Mouse (Mus musculus): ENCODE data around the gene Apobr. TPM values are rescaled to one million over a fixed set of nuclear protein-coding genes. Genes with fewer than 3 reads are reported as not detected.

Apobr gene
- polyA plus RNA-seq, 1 experiment from 2014 or later = 0.65 TPM

- H3K36me3 ChIP-seq = peaks cover 39% of the 10 kb centered on the region
- no peaks in the 10 kb centered on the region for H3K9me3 ChIP-seq
- ATAC-seq (ENCODE audit: insufficient number of reproducible peaks, insufficient read depth, low FRiP score, low TSS enrichment, low read depth) = no peak
- 0 out of 2 replicates have a peak, but pooled peaks cover 2% of the 10 kb centered on the region for H3K27me3 ChIP-seq
- no peak overlapping the region for H3K4me3 ChIP-seq
- H3K27ac ChIP-seq = no peak overlapping the region
- H3K4me1 ChIP-seq = peaks cover 16% of the 10 kb centered on the region
- no peak overlapping the region for H3K4me2 ChIP-seq
- WGBS = 58% methylated on average over 8 of the region's 8 CpGs
- H3K9ac ChIP-seq = no peak overlapping the region
Measured at GRCm38 (mm10) chr7:126579172-126579571, 5.6 kb upstream of the Apobr start.

DNA sequence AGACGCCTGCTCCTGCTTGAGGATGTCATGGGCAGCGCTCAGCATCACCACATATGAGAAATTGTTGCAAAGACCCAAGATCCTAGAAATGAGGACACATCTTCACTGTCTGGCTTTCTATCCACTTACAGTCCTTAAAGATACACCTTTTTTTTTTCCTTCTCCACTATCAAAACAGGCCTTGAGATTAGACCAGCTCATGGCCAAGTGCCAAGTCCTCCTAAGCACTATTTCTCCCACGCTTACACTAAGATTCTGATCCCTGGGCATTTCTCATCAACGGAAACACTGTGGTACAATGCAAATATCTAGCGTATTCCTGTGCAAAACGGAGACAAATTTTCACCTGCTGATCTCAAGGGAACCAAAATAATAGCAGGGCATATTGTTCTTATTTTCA is 3.1 kb upstream of the Apobr start:
- Histone ChIP-seq H3K4me2 (peak overlapping the region; percentile 88), H3K36me3 (peaks cover 27% of the 10 kb centered on the region), H3K27ac (no peak overlapping the region), H3K9ac (0 out of 2 replicates have a peak overlapping the region, but pooled peaks have one; percentile 7), H3K4me3 (0 out of 2 replicates have a peak overlapping the region, but pooled peaks have one; percentile 11), H3K4me1 (peaks cover 16% of the 10 kb centered on the region), H3K27me3 (peaks cover 18% of the 10 kb centered on the region), H3K9me3 (no peaks in the 10 kb centered on the region)
- WGBS = 84% methylated on average over 6 of the region's 6 CpGs
- ATAC-seq (ENCODE audit: insufficient number of reproducible peaks, insufficient read depth, low FRiP score, low TSS enrichment, low read depth) = no peak

DNA sequence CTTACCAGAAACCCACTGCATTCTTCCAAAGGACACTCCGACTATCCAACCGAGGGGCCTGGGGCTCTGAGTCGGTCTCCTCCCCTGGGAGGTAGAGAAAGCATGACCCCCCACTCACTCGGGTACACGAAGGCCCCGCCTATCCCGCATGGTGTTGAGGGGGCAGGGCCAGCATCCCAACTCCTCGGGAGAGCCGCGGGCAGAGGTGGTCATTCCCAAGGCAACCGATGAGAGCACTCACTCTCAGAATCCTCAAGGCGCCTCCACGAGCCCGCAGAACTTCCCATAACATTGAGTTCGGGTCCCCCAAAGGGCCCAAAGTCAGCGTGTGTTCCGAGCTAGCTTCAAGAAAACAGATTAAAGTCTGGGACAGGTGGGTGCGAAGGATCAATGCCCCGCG is 2.0 kb upstream of the Apobr start:
- peaks cover 18% of the 10 kb centered on the region for H3K36me3 ChIP-seq
- H3K9me3 ChIP-seq = no peaks in the 10 kb centered on the region
- H3K4me3 ChIP-seq = peak overlapping the region; percentile 60
- H3K27me3 ChIP-seq = peaks cover 29% of the 10 kb centered on the region
- no peak overlapping the region for H3K27ac ChIP-seq
- H3K4me1 ChIP-seq = peaks cover 18% of the 10 kb centered on the region
- 2% methylated on average over 20 of the region's 20 CpGs for WGBS
- peak overlapping the region; percentile 72 for H3K9ac ChIP-seq
- H3K4me2 ChIP-seq = peak overlapping the region; percentile 88
- peak; percentile 50; the same call in 1 of the 2 replicates for ATAC-seq (ENCODE audit: insufficient number of reproducible peaks, insufficient read depth, low FRiP score, low TSS enrichment, low read depth)

DNA sequence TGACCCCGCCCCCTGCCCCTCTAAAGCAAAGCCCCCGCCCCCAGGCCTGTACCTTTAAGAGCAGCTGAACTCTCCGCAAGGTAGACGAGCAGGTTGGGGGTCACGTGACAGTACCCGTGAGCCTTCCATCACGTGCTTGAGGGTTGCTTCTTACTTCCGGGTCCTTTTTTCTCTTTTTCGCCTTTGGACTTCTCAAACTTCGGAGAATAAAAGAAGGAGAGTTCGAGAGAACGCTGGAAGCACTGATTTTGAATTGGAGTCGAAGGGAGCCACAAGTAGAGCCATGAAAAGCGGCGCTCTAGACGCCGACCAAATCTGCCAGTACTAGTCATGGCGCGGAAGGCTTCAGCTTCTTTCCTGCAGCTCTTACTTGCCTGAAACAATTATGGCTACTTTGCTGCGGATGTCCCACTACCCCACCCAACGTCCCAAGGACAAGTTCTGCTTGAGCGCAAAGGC is 1.5 kb upstream of the Apobr start:
- peak overlapping the region; percentile 72 for H3K9ac ChIP-seq
- peak; percentile 81; the same call in 1 of the 2 replicates for ATAC-seq (ENCODE audit: insufficient number of reproducible peaks, insufficient read depth, low FRiP score, low TSS enrichment, low read depth)
- WGBS = 2% methylated on average over 22 of the region's 22 CpGs
- peaks cover 13% of the 10 kb centered on the region for H3K36me3 ChIP-seq
- H3K4me3 ChIP-seq = peak overlapping the region; percentile 60
- H3K27me3 ChIP-seq = peaks cover 29% of the 10 kb centered on the region
- no peaks in the 10 kb centered on the region for H3K9me3 ChIP-seq
- peak overlapping the region; percentile 81 for H3K27ac ChIP-seq
- peak overlapping the region; percentile 88 for H3K4me2 ChIP-seq
- H3K4me1 ChIP-seq = peaks cover 23% of the 10 kb centered on the region

DNA sequence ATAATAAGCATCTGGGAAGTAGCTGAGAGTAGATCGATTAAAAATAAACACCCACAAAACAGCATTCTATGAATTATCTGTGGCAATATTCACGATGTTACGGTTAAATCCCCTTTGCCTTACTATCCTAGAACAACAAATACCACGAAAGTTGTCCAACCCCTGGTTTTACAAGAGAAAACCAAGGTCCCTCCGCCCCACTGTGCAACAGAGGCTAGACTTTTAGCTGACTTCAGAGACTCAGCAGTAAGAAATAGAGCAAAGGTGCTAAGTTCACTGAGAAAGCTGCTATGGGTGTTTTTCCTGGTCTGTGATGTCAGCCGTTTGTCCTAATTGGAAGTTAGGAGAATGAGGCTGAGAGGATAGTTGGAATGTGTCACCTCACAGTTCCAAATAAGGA is 981 bp upstream of the Apobr start:
- Histone ChIP-seq H3K9me3 (no peaks in the 10 kb centered on the region), H3K27me3 (peaks cover 29% of the 10 kb centered on the region), H3K4me2 (peak overlapping the region; percentile 88), H3K27ac (peak overlapping the region; percentile 81; the same call in 1 of the 2 replicates), H3K4me1 (peaks cover 25% of the 10 kb centered on the region), H3K36me3 (peaks cover 8% of the 10 kb centered on the region), H3K9ac (peak overlapping the region; percentile 72), H3K4me3 (peak overlapping the region; percentile 60)
- 58% methylated on average over 6 of the region's 6 CpGs for WGBS
- no peak for ATAC-seq (ENCODE audit: insufficient number of reproducible peaks, insufficient read depth, low FRiP score, low TSS enrichment, low read depth)

DNA sequence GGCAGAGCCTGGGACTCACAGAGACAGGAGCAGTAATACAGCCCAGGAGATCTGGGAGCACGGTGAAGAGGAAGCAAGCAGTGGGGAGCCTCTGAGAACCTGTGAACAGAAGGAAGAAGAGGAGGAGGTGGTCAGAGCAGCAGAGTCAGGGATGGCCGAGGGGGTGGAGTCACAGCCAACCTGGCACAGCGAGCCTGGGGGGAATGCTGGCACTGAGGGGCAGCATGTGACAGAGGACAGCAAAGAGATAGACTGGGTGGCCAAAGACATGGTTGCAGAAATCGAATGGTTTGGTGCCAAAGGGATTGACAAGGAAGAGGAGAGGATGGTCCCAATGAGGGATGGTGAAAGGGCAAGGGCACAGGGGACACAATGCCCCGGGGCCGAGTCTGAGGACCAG is 975 bp downstream of the Apobr start, which contains the start of gene Cln3:
Cln3 (minus strand) TSS at position 101 of the 400 bp plus-strand sequence.
- 68% methylated on average over 6 of the region's 6 CpGs for WGBS
- Histone ChIP-seq H3K9ac (no peak within 1 kb of the TSS), H3K9me3 (no peaks in the 10 kb centered on the region), H3K4me3 (no peak within 1 kb of the TSS), H3K27ac (no peak within 1 kb of the TSS), H3K27me3 (peaks cover 29% of the 10 kb centered on the region), H3K4me1 (peaks cover 25% of the 10 kb centered on the region), H3K36me3 (peaks cover 4% of the 10 kb centered on the region; the same call in 1 of the 2 replicates), H3K4me2 (no peak within 1 kb of the TSS)
- ATAC-seq (ENCODE audit: insufficient number of reproducible peaks, insufficient read depth, low FRiP score, low TSS enrichment, low read depth) = no peak

- Histone ChIP-seq H3K27ac (no peak overlapping the region), H3K9me3 (no peaks in the 10 kb centered on the region), H3K9ac (no peak overlapping the region), H3K4me3 (no peak overlapping the region), H3K36me3 (no peaks in the 10 kb centered on the region), H3K4me2 (no peak overlapping the region), H3K27me3 (peaks cover 29% of the 10 kb centered on the region), H3K4me1 (peaks cover 17% of the 10 kb centered on the region)
- no peak for ATAC-seq (ENCODE audit: insufficient number of reproducible peaks, insufficient read depth, low FRiP score, low TSS enrichment, low read depth)
- WGBS = 55% methylated on average over 8 of the region's 8 CpGs
Measured at GRCm38 (mm10) chr7:126586839-126587238, 2.1 kb downstream of the Apobr start.

DNA sequence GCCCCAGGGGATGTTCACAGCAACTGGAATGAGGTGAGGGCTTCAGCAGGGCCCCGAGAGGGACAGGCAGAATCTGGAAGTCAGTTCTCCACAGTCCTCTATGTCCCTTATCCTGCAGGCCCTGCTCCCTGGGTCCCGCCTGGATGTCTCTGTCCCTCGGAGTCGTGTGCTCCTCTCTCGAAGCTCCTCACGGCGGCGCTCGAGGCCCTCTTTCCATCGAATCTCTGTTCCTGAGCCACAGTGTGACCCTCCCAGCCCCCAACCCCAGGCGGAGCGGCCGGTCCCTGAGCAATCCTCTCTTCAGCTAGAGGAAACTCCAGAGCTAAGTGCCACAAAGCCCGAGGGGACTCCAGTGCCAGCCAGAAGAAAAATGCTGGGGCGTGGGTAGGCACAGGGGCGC is 3.0 kb downstream of the Apobr start:
- H3K27ac ChIP-seq = no peak overlapping the region
- H3K4me3 ChIP-seq = 0 out of 2 replicates have a peak overlapping the region, but pooled peaks have one; percentile 20
- no peaks in the 10 kb centered on the region for H3K9me3 ChIP-seq
- WGBS = 4% methylated on average over 16 of the region's 16 CpGs
- H3K36me3 ChIP-seq = no peaks in the 10 kb centered on the region
- H3K4me1 ChIP-seq = peaks cover 11% of the 10 kb centered on the region
- ATAC-seq (ENCODE audit: insufficient number of reproducible peaks, insufficient read depth, low FRiP score, low TSS enrichment, low read depth) = 0 out of 2 replicates have a peak, but pooled peaks have one; percentile 12
- peak overlapping the region; percentile 50 for H3K4me2 ChIP-seq
- H3K9ac ChIP-seq = peak overlapping the region; percentile 49
- peaks cover 29% of the 10 kb centered on the region for H3K27me3 ChIP-seq

DNA sequence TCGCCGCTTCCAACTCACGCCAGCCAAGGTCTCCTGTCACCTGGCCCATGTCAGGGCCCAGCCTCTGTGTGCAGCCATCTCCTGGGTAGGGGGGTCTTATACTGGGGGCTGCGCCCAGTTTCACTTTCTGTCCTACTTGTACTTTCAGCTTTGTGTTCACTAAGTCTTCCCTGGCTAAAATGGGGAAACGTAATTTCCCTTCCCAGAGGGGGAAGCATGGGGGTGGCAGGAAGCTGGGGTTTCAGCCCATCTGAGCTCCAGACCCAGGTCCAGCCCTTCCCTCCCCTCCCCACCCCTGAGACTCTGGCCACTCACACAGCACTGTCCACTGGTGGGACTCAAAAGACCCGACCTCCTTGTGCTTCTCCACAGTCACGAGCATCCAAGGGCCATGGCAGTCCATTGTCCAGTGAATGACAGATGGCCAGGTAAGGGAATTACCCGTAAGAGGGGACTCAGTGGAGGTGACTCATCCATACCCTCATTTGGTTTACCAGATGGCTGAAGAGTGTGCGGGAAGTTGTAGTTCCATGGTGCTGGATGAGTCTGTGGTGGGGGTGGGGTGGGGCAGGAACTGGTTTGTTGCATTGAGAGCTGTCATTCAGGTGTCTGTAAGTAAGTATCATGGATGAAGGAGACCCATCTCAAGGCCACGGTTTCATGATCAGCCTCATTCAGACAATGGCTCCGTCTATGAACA is 10.3 kb downstream of the Apobr start, which contains the start of gene Il27:
Il27 (minus strand) TSS at position 80 of the 700 bp plus-strand sequence.
- Histone ChIP-seq H3K36me3 (no peaks in the 10 kb centered on the region), H3K27ac (no peak within 1 kb of the TSS), H3K4me3 (no peak within 1 kb of the TSS), H3K4me1 (no peaks in the 10 kb centered on the region), H3K4me2 (no peak within 1 kb of the TSS), H3K9ac (no peak within 1 kb of the TSS), H3K27me3 (peaks cover 9% of the 10 kb centered on the region), H3K9me3 (no peaks in the 10 kb centered on the region)
- 79% methylated on average over 11 of the region's 11 CpGs for WGBS
- ATAC-seq (ENCODE audit: insufficient number of reproducible peaks, insufficient read depth, low FRiP score, low TSS enrichment, low read depth) = no peak

DNA sequence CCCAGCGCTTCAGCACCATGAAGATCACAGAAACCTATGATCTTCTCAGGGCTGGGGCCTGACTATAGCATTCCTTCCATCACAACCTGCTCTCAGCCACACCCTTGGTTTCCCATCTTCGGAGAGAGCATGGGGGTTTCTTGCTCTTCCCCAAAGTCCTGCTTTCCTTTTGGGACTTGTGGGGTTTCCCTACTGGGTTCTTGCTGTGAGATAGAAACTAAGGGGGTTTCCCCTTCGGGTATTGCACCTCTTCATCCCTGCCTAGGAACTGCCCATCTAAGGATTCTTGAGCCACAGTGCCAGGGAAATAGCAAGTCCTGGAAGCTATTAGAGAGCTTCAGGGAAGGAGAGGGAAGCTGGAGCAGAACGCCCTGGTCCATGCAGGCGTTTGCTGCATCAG is 11.1 kb downstream of the Apobr start:
- Histone ChIP-seq H3K4me1 (no peaks in the 10 kb centered on the region), H3K27me3 (peaks cover 9% of the 10 kb centered on the region), H3K9ac (no peak overlapping the region), H3K4me3 (no peak overlapping the region), H3K4me2 (no peak overlapping the region), H3K36me3 (no peaks in the 10 kb centered on the region), H3K27ac (no peak overlapping the region), H3K9me3 (no peaks in the 10 kb centered on the region)
- no peak for ATAC-seq (ENCODE audit: insufficient number of reproducible peaks, insufficient read depth, low FRiP score, low TSS enrichment, low read depth)
- 77% methylated on average over 5 of the region's 5 CpGs for WGBS

GRCm38 (mm10) chr7:126596414-126596813 is 11.7 kb downstream of the Apobr start:
- WGBS = 59% methylated on average over 6 of the region's 6 CpGs
- peaks cover 9% of the 10 kb centered on the region for H3K27me3 ChIP-seq
- no peak overlapping the region for H3K4me2 ChIP-seq
- H3K9me3 ChIP-seq = no peaks in the 10 kb centered on the region
- H3K9ac ChIP-seq = no peak overlapping the region
- H3K4me3 ChIP-seq = no peak overlapping the region
- H3K36me3 ChIP-seq = no peaks in the 10 kb centered on the region
- ATAC-seq (ENCODE audit: insufficient number of reproducible peaks, insufficient read depth, low FRiP score, low TSS enrichment, low read depth) = no peak
- no peak overlapping the region for H3K27ac ChIP-seq
- no peaks in the 10 kb centered on the region for H3K4me1 ChIP-seq

- Histone ChIP-seq H3K9ac (no peak overlapping the region), H3K27ac (no peak overlapping the region), H3K4me3 (no peak overlapping the region), H3K36me3 (no peaks in the 10 kb centered on the region), H3K4me1 (no peaks in the 10 kb centered on the region), H3K27me3 (peaks cover 1% of the 10 kb centered on the region; the same call in 1 of the 2 replicates), H3K4me2 (no peak overlapping the region), H3K9me3 (no peaks in the 10 kb centered on the region)
- WGBS = 79% methylated on average over 6 of the region's 6 CpGs
- ATAC-seq (ENCODE audit: insufficient number of reproducible peaks, insufficient read depth, low FRiP score, low TSS enrichment, low read depth) = no peak
Measured at GRCm38 (mm10) chr7:126598919-126599318, 14.2 kb downstream of the Apobr start.

Data from embryonic facial prominence, embryonic 13.5 days (tissue).